Mouse (Mus musculus) stomach, postnatal 0 days (tissue): Measurements from ENCODE around the gene Gtpbp8.

Experiments
- CTCF ChIP-seq: IDR thresholded peaks from 2 replicates; pipeline ENCODE4 v1.5.1; 2016; ENCODE audit warnings: antibody characterized with exemption, low read depth, mild to moderate bottlenecking, moderate library complexity
- EP300 ChIP-seq: optimal IDR thresholded peaks from 2 replicates; pipeline ENCODE3; 2016; ENCODE audit warnings: antibody characterized with exemption

GRCm38 (mm10) chr16:44686991-44687718 is 59.0 kb downstream of the Gtpbp8 start:
- TF ChIP-seq CTCF, result no peak
- no peak for TF ChIP-seq EP300
